27 mouse cellular contexts compared by ENCODE assay signal in the genomic region with DNA sequence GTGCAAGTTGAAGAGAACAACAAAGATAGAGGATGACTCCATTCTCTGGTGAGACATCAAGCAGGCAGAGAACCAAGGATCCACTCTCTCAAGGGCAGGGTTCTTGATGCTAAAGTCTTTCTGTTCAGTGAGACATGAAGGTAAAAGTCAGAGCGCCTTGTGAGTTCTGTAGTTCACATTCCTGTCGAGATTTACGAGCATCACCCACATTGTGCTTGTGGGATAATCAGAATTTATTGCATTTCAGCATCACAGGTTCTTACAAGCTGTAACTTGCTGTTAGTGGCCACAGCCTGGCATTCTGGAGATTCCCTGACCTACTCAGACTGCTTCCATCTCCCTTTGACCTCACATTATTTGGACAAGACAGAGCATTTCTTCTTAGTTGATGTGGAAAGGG.
DNase-seq lines count a peak whose midpoint lies in the region; ATAC-seq and TF ChIP-seq lines count a peak whose summit lies in the region.
"Had no signal": no experiment of that assay in that cellular context is flagged by ENCODE, and none has a peak within 500 bp of the region (broad histone marks: within the 10 kb centered on the region; RNA-seq: fewer than 3 reads in every experiment).

No protein-coding gene starts in this region.

- no peaks in the 10 kb centered on the region for H3K36me3 ChIP-seq in kidney, embryonic 14.5 days (ENCODE audit: control insufficient read depth, insufficient read depth, low read length)
- H3K36me3 ChIP-seq: embryonic facial prominence, embryonic 10.5 days; forebrain, embryonic 10.5 days; hindbrain, embryonic 10.5 days; kidney, embryonic 15.5 days had no signal

- no peak for ATAC-seq in kidney, embryonic 14.5 days (ENCODE audit: low FRiP score, low TSS enrichment)
- ATAC-seq: forebrain, embryonic 16.5 days; hindbrain, postnatal 0 days; intestine, postnatal 0 days; liver, postnatal 0 days; lung, postnatal 0 days had no signal

- no peak for TF ChIP-seq CTCF in gastrocnemius, adult 2 months (IDR thresholded peaks at IDR 0.05)

- H3K4me2 ChIP-seq in kidney, embryonic 14.5 days (replicated peaks; ENCODE audit: low read depth, low read length), result no peak overlapping the region
- H3K4me2 ChIP-seq: heart, embryonic 11.5 days; kidney, embryonic 15.5 days; liver, embryonic 11.5 days; midbrain, embryonic 11.5 days had no signal

- 0 out of 2 replicates have a peak, but pooled peaks cover 3% of the 10 kb centered on the region for H3K4me1 ChIP-seq in kidney, embryonic 14.5 days (ENCODE audit: control insufficient read depth, insufficient read depth, low read length)
- H3K4me1 ChIP-seq: embryonic facial prominence, embryonic 10.5 days; forebrain, embryonic 10.5 days; hindbrain, embryonic 10.5 days had no signal

- 40% methylated on average over 3 of the region's 3 CpGs for WGBS in kidney, embryonic 14.5 days

- intact Hi-C loops in gastrocnemius, adult 2 months (cut with DNase I), result no loop called here
- intact Hi-C loops in gastrocnemius, postnatal 36 days (cut with DNase I), result no loop called here

- no peak overlapping the region for H3K9ac ChIP-seq in kidney, embryonic 14.5 days (ENCODE audit: low read depth, low read length)
- H3K9ac ChIP-seq: kidney, embryonic 15.5 days; liver, postnatal 0 days had no signal

- no peaks in the 10 kb centered on the region for H3K9me3 ChIP-seq in kidney, embryonic 14.5 days (ENCODE audit: control insufficient read depth, low read length)
- H3K9me3 ChIP-seq: embryonic facial prominence, embryonic 10.5 days; forebrain, embryonic 10.5 days; hindbrain, embryonic 10.5 days; kidney, embryonic 15.5 days had no signal

- no peaks in the 10 kb centered on the region for H3K27me3 ChIP-seq in kidney, embryonic 14.5 days (ENCODE audit: control insufficient read depth, insufficient read depth, low read length)
- H3K27me3 ChIP-seq: kidney, embryonic 15.5 days had no signal

- H3K27ac ChIP-seq in gastrocnemius, adult 2 months, result peak overlapping the region; percentile 31; the same call in 1 of the 2 replicates
- no peak overlapping the region for H3K27ac ChIP-seq in kidney, embryonic 14.5 days (ENCODE audit: low read depth, low read length)
- H3K27ac ChIP-seq: embryonic facial prominence, embryonic 10.5 days; forebrain, embryonic 10.5 days; hindbrain, embryonic 10.5 days; hindbrain, postnatal 0 days; kidney, embryonic 15.5 days; macrophage had no signal

- no peak overlapping the region for H3K4me3 ChIP-seq in gastrocnemius, adult 2 months
- H3K4me3 ChIP-seq in kidney, embryonic 14.5 days (ENCODE audit: low read length), result no peak overlapping the region
- H3K4me3 ChIP-seq: embryonic facial prominence, embryonic 10.5 days; forebrain, embryonic 10.5 days; hindbrain, embryonic 10.5 days; kidney, embryonic 15.5 days had no signal

- DNase-seq in gastrocnemius, adult 2 months, result no peak
- no peak for DNase-seq in gastrocnemius, postnatal 36 days
- DNase-seq in urinary bladder, postnatal 36 days (ENCODE audit: low spot score in 2 of 2), result peak; percentile 3 to 7
- DNase-seq in urinary bladder, postnatal 4 days (ENCODE audit: low spot score in 2 of 2), result no peak
- peak; percentile 53 for DNase-seq in forelimb bud, embryonic 11.5 days (ENCODE audit: low read depth, low spot score)
- no peak for DNase-seq in cerebellum, postnatal 14 days
- DNase-seq in thymus, postnatal 0 days (ENCODE audit: low spot score), result no peak
- DNase-seq: adrenal gland, adult 2 months; cerebellum, adult 11 months; cerebellum, postnatal 10 days; layer of hippocampus, adult 9-11 months; liver, postnatal 0 days; retina, postnatal 1 day; thymus, postnatal 14 days had no signal

Comparison
In these comparisons a context has a peak if more than half of its experiments do, and no peak if none do; other contexts are left out.
1. DNase-seq: peak in urinary bladder, postnatal 36 days (2 of 2) and forelimb bud, embryonic 11.5 days (single experiment); none in gastrocnemius, adult 2 months (single experiment), gastrocnemius, postnatal 36 days (0 of 2), urinary bladder, postnatal 4 days (0 of 2), cerebellum, postnatal 14 days (0 of 2) and thymus, postnatal 0 days (single experiment).